Mouse (Mus musculus): ENCODE results near the gene Bphl. TPM values are rescaled to one million over a fixed set of nuclear protein-coding genes. Genes with fewer than 3 reads are reported as not detected.

Gene Bphl
- 10 to 100 TPM; 48.7 to 55.0 TPM for total RNA-seq (2021)

DNA sequence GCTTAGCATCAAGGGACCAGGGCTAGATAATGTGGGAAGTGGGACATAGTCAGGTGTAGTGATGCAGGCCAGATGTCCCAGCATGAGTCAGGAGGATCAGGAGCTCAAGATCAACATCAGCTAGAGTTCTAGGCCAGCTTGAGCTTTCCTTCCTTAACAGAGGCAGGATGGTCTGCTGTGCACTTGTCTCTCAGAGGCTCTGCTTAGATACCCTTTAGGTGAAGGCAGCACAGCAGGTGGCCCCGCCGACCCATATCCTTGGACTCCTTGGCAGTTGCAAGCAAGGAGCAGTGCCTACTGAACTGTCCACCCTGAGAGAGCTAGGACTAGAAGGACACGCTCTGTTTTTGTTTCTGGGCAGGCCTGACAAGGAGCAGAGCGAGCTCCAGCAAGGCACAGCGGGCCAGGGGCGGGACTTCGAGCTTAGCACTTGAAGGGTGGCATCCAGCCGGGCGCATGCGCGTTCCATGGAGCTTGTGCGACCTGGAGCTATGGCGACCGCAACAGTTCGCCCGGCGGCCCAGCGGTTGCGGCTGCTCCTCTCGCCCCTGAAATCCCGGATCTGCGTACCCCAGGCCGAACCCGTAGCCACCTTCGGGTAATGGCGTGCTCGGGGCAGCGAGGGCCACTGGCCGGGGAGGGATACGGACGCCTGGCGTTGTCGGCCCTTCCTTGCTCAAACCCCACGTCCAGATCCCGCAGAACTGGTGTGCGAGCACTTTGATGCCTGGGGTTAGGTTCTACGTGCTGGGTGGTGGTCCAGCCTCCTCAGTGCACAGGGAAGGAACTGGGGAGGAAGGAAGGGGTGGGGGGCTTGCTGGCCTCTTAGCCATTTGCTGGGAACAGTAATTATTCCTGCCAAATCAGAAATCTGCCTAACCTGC is at the start of gene Bphl:
Gene Bphl, plus strand, starts transcription at position 426 of the 884 bp plus-strand sequence.
- peak; percentile 92 for DNase-seq

DNA sequence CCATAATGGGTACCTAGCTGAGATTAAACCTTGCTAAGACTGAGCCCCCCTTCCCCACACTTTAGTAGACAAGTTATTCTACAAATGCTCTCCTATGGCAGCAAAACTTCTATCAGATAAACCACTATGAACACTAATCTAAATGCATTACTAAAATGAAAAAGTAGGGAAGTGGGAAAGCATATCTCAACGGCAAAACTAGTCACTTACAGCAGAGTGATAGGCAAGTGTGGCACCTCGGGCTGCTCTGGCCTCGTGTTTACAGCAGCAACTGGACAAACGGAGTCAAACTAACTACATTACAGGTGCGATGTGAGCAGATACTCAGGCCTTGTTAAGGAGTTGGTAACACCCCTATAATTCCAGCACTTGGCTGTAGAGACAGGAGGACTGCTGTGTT is 47.8 kb upstream of the Bphl start:
- DNase-seq: no peak

DNA sequence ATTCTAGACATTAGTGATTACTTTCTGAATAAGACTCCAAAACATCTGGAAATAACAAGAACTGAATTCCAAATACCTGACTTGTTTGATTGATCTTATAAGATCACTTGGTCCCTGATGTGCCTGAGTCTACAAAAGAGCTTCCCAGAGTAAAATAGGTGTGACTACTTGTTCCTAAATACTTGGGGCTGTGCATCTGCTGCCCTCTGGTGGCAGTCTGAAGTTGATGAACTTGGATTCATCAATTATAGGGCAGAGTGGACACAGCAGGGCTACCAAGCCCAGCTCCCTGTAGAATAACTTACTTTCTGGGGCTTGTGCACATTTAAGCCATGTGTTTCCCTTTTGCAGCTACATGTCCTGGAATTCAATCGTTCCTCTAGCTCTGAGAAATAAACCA is 42.2 kb upstream of the Bphl start:
- DNase-seq: peak; percentile 37 to 58

DNA sequence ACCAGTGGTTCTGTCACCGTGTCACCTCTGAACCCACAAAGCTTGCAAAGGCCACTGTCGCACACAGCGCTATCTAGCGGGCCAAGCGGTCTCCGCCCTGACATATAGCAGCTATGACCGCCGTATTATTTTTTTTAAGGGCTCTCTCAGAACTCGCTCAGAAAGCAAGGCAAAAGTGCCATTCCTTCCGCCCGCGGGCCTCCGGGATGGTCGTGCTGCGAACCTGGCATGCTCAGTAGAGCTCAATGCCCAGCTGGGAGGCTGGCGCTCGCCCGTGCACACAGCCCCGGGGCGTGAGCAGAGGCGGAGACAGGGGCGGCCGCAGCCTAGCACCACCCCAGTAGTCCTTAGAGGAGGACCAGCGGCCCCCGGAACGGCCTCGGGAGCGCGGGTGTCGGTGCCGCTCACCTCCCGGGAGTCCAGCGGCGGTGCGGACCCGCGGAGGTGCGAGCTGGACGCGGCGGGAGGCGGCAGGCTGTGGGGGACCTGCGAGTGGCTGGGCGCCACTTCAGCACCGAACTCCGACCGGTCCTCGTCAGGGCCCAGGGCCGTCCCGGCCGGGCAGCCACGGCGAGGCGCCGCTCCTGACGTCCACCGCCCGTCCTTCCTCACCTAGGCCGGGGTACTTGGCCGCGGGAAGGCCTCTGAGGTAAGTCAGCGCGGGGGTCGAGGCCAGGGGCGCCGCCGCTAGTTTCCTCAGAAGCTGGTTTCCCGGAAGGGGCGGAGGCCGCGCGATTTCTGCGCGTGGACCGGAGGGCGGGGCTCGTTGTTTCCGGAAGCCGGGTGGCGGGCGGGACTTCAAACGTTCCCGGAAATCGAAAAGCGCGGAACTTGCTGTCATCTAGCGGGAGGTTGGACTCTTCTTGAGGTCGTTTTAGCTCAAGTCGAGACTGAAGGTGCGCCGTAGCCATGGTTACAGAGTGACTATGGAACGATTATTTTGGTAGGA is 35.1 kb upstream of the Bphl start, which contains the start of the genes Ripk1 and Serpinb6a:
Gene Ripk1, plus strand, starts transcription at position 306 of the 949 bp plus-strand sequence.
Gene Serpinb6a, minus strand, starts transcription at position 737 of the 949 bp plus-strand sequence.
- peak; percentile 89 to 91 for DNase-seq

DNA sequence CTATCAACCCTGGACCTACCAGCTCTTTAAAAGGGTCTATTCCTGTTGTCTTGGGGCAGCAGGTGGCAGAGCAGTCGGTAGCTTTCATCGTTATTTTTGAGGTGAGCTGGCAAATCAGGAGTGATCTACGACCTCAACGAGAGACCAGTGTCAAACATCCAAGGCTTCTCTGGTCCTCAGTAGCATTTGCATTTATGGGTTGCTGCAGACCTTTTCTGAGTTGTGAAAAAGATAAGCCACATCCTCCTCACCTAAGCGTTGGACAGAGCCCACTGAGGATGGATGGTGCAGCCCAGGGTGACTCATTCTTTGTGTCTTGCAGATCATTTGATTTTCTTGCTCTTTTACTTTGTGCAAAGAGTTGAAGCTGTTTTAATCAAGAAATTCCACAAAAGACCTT is 34.3 kb upstream of the Bphl start:
- DNase-seq: no peak

DNA sequence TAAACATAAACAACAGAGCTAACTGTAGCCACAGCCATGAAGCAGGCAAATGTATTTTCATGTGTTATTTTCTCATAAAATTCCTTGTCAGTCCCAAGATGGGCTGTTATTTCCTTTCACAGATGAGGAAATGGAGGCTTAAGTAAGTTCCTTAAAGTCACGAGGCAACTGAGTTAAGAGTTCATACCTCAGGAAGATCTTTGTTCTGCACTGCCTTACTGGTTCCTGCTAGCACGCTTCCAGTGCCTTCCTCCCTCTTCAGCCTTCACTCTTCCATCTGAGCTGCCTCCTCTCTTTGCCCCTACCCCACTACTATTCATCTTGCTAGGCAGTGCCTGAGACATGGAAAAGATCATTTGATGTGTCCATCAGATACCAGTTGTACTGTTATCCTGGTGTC is 30.2 kb upstream of the Bphl start:
- DNase-seq: no peak

DNA sequence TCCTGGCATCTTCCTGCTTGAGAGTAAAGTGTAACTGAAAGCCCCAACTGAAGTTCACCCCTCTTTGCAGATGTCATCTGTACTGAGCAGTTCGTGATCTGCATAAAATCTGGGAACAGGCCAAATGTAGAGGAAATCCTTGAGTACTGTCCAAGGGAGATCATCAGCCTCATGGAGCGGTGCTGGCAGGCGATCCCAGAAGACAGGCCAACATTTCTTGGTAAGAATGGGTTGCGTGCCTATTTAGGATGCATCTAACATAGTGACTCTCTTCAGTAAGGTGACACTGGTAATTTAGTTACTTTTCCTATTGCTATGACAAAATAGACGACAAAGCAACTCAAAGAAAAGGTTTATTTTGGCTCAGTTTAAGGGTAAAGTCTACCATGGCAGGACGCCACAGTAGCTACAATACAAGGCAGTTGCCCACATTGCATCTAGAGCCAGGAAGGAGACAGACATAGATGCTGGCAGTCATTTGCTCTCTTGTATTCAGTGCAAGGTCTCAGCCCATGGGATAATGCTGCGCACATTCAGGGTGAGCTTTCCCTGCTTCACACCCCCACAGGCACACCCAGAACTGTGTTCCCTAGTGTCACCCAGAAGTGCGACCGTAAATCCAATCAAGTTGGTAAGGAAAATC is 20.3 kb upstream of the Bphl start:
- no peak for DNase-seq

DNA sequence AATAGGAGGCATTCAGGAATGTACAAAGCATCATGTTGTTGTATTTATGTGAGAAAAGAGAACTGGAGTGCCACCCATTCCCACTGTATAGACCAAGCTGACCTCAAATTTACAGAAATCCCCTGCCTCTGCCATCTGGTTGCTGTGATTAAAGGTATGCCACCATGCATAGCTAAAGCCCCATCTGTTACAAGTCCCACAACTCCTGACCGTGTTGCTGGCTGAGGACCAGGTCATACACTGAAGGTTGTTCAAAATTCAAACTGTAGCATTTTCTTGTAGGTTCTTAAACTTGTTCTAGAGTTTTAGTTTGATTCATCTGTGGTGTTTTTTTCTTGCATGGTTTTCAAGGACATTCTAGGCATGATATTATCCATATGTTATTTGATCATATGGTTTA is 18.9 kb upstream of the Bphl start:
- DNase-seq: no peak

DNA sequence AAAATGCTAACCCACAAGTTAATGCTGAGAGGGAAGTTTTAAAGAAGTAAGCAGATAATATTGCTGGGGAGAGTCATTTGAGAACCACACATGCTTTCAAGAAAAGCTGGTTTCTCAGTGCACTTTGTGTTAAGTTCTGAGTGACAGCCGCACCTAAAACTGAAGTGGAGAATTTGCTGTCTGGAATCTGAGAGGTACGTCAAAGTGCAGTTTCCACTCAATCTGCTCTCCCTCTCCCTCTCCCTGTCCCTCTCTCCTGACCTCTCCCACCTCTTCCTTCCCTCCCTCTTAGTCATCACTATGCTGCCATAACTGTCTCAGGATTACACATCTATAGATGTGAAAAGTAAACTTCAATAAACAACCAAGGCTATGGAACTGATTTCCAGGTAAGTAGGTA is 15.4 kb upstream of the Bphl start:
- no peak for DNase-seq

DNA sequence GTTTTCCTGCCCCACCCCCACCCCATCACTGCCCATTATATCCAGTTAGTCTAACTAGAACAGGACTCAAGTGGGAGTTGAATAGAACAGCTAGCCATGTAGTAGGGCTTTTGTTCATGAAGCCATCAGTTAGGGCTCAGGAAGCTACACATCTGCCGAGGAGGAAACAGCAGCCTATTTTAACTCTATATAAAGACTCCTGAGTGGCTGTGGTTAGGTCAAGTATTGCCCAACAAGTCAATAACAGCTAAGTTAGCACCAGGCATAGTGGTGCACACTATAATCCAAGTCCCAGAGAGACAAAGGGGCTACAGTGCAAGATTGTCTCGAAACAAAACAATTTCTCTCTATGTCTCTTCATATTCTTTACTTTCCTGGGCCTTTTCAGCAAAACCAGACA is 5.4 kb upstream of the Bphl start:
- DNase-seq: no peak

DNA sequence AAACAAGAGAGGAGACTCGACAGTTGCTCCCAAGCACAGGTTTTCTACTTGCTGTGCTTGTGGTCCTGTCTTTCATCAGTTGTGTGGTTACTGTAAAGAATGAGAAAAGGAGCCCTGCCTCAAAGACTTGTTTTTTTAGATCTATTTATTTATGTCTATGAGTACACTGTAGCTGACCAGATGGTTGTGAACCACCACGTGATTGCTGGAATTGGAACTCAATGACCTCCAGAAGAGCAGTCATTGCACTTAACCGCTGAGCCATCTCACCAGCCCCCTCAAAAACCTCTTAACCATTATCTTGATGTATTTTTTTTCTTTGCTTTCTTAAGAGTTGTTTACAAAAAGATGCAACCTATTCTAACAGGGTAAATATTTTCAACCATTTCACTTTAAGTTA is 2.0 kb upstream of the Bphl start:
- no peak for DNase-seq

DNA sequence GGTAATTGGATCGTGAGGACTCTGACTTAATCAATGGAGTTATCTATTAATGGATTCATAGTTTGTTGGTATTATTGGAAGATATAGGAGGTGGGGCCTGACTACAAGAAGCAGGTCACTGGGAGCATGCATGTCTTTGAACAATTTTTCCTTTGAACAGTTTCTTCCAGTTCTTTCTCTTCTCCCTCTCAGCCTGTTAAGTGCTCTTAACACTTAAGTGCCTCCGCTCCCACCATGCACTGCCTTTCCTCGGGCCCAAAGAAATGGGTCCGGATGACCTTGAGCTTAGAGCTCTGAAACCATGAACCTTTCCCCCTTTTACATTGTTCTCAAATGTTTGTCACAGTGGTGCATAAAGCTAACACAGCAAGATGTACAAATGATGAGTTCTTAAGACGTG is 671 bp upstream of the Bphl start:
- DNase-seq: no peak

DNA sequence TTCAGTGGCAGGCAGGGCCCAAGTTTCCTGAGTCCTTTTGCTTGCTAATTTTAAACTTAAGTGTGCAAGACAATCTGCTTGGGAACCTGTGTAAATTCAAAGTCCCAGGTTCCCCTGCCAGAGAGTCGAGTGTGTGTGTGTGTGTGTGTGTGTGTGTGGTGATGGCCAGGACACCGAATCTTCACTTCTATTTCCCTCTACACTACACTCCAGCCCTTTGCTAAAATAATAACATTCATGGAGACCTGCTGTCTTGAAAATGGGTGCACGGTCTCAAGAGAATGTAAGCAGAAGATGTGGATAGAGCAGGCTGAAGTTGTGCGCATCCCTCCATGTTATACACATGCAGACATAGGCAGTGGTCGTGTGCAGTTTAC is 647 bp downstream of the Bphl start:
- no peak for DNase-seq

DNA sequence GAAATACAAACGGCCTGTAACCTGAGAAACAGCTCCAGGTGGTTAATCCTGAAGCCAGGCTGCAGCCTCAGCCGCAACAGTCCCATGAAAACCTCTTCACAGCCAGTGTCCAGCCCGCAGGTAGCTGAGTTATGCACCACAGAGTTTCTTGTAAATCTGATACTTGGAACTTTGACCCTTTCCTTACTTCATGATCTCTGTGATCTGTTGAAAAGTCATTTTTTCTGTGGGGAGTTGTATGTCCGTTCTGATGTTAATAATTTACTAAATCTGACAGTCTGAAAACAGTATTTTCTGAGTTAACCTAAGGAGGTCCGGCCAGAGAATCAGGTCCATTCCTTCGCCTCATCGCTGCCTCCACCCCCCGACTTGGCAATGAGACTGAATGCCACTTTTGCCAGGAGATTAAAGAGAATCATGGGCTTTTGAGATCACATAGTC is 1.5 kb downstream of the Bphl start:
- DNase-seq: no peak

DNA sequence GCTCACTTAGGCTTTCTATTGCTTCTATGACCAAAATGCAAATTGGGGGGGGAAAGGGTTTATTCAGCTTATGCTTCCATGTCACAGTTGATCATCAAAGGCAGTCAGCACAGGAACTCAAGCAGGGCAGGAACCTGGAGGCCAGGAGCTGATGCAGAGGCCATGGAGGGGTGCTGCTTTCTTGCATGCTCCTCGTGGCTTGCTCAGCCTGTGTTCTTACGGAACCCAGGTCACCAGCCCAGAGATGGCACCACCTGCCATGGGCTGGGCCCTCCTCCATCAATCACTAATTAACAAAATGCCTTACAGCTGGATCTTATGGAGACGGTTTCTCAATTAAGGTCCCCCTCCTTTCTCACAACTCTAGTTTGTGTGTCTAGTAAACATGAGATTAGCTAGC is 2.7 kb downstream of the Bphl start:
- DNase-seq: no peak

DNA sequence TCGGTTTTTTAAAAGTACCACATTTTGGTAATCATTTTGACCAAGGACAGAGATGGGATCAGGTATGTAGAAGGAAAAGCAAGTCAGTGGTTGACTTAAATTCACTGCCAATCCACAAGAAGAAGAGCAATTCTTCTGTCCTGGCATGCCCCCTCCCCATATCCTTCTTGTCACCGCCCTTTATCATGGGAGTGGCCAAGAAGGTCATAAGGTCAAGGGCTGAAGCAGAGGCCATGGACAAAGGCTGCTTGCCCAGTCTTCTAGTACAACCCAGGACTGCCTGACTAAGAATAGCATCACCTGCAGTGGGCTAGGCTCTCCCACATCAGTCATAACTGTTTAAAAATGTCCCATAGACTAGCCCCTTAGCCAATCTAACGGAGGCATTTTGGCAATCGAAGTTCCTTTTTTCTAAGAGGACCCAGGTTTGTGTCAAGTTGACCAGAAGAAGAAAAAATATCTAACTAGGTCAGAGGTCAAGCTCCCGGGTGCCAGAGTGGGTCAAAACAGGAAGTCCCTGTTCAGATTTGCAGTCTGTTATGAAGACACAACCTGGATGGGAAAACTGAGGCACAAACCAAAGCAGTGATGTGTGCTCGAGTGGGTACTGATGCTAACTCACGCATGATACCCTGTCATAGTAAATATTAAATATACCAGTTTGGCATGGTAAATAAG is 6.5 kb downstream of the Bphl start:
- no peak for DNase-seq

DNA sequence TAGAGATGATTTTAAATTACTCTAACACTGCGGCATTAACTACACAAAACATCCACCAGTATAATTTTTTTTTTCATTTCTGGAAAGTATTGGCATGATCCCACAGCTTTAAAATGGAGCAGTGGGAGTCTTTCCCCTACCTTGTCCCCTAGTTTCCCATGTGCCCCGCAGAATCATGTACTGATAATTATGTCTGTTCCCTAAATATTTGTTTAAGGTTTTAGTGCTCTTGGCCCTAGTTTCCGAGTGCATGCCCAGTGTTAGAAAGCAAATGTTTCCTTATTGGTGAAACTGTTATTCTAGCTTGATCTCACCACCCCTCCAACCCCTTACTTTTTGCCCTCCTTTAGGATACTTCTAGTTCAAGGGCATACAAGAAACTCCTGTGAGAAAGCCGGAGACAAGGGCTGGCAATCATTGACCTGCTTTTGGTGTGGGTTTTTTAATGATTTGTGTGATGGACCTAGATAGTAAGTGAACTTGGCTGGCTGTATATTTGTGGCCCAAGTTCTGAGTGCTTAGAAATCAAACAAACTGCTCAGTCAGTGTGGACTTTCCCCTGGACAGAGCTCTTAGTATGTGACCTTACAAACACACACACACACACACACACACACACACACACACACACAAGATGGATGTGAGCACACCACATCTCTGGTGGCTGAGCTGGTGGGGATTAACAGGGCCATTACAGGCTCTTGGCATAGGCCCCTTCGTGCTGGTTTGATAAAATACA is 8.3 kb downstream of the Bphl start:
- no peak for DNase-seq

DNA sequence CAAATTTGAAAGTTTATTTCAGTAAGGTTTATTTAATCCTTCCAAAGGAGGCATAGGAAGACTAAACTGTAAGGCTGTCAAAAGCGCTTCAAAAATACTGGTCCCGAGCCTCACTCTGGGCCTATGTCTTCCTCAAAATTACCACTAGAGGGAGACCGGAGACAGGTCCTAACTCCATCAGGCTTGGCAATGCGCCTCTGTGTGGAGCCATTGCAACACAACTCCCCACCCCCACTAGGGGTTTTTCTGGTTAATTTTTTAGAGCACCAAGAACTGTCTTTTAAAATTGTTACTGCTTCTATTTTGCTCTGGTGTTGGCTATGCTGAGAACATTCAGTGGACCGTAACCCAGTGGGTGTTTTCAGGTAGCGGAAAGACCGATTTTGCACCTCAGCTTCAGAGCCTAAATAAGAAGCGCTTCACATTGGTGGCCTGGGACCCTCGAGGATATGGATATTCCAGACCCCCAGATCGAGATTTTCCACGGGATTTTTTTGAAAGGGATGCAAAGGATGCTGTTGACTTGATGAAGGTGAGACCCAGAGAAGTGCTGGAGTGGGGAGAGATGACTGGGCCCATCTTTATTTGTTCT is 9.1 kb downstream of the Bphl start:
- DNase-seq: peak; percentile 77 to 80

DNA sequence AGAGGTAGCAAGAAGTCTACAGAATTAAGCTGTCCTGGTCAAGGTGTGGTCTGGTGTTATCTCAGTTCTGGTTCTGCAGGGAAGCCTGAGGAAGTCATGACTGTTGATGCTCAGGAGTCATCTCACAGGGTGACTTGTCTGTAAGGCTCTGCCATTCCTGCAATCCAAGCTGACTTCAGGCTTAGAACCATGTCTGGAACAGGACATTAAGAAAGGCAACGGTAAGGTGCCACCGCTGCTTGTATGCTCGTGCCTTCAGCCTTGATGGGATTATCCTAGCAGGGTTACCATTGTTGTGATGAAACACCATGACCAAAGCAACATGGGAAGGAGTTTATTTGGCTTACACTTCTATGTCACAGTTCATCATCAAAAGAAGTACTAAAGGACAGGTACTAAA is 10.1 kb downstream of the Bphl start:
- DNase-seq: no peak

DNA sequence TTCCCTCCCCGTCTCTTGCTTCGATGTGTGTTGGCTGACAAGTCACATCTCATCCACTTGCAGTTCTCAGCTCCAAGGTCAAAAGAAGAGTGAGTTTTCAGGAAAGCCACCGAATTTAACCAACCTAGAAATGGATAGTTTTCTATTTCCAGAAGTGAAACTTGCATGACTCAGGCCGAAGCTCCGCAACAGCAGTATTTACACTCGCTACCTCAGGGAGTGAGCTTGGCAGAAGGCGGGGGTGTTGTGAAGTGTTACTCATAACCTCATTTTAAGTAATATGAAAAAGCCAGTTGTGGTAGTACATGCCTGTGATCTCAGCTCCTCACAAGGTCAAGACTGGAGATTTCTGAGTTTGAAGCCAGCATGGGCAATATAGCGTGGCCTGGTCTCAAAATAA is 13.1 kb downstream of the Bphl start:
- DNase-seq: no peak

DNA sequence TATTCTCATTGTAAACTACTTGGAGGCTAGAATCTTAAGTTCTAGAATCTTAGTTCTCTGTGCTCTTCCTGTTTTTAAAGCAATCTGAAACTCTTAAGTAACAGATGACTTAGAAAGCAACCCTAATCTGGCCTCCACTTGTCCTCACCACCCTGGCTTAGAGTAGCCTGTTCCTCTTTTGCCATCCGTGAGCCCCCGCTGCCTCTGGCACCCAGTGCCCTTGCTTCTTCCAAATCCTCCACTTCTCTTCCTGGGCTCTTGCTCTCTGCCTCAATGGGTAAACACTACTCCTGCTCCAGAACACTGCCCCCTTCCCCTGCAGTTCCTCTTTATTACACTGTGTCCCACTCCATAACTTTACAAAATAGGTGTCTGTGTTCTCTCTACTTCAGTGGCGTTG is 14.3 kb downstream of the Bphl start:
- no peak for DNase-seq

Data from layer of hippocampus, postnatal 36 days (tissue).